Mouse (Mus musculus) monocyte, adult 2 months (primary cell): ENCODE results near the gene Tns1.
A peak's percentile ranks its signal among the peaks of the same experiment; 100 is the strongest.

ENCODE experiments used
- DNase-seq, 2 experiments: peaks; one replicate each; pipeline ENCODE4 v3.0.0; 2022; ENCODE audit warnings: low spot score in 2 of 2, low read depth in 1 of 2

Tns1 gene

GRCm38 (mm10) chr1:74015513-74016234 lies 108.6 kb downstream of the Tns1 start:
- DNase-seq = no peak

- no peak for DNase-seq
Measured at GRCm38 (mm10) chr1:74014538-74015327, 109.5 kb downstream of the Tns1 start.

GRCm38 (mm10) chr1:74013296-74014031 lies 110.8 kb downstream of the Tns1 start:
- DNase-seq = no peak

- DNase-seq = no peak
Measured at GRCm38 (mm10) chr1:74012706-74013105, 111.5 kb downstream of the Tns1 start.

GRCm38 (mm10) chr1:74009495-74009894 lies 114.8 kb downstream of the Tns1 start:
- no peak for DNase-seq

GRCm38 (mm10) chr1:74008966-74009365 lies 115.3 kb downstream of the Tns1 start:
- DNase-seq = no peak

- no peak for DNase-seq
Measured at GRCm38 (mm10) chr1:74008498-74008897, 115.8 kb downstream of the Tns1 start.

GRCm38 (mm10) chr1:74007398-74008050 lies 116.7 kb downstream of the Tns1 start:
- no peak for DNase-seq

GRCm38 (mm10) chr1:74005020-74005419 lies 119.2 kb downstream of the Tns1 start:
- no peak for DNase-seq

GRCm38 (mm10) chr1:74003723-74004122 lies 120.5 kb downstream of the Tns1 start:
- no peak for DNase-seq

GRCm38 (mm10) chr1:74001449-74001820 lies 122.8 kb downstream of the Tns1 start:
- no peak for DNase-seq

- DNase-seq = no peak
Measured at GRCm38 (mm10) chr1:74000810-74001448, 123.3 kb downstream of the Tns1 start.

- no peak for DNase-seq
Measured at GRCm38 (mm10) chr1:74000191-74000651, 124.0 kb downstream of the Tns1 start.

GRCm38 (mm10) chr1:73999533-73999932 lies 124.7 kb downstream of the Tns1 start:
- no peak for DNase-seq

- peak in 1 of 2 experiments; percentile 14 for DNase-seq
Measured at GRCm38 (mm10) chr1:73998925-73999375, 125.3 kb downstream of the Tns1 start.

- no peak for DNase-seq
Measured at GRCm38 (mm10) chr1:73998131-73998865, 126.0 kb downstream of the Tns1 start.

- DNase-seq = no peak
Measured at GRCm38 (mm10) chr1:73997341-73997740, 126.9 kb downstream of the Tns1 start.

- no peak for DNase-seq
Measured at GRCm38 (mm10) chr1:73996650-73997049, 127.6 kb downstream of the Tns1 start.

- DNase-seq = peak in 1 of 2 experiments; percentile 20
Measured at GRCm38 (mm10) chr1:73996209-73996608, 128.0 kb downstream of the Tns1 start.
